Mouse (Mus musculus) liver, embryonic 11.5 days (tissue): ENCODE measurements around the gene Steap2. TPM values are rescaled to one million over a fixed set of nuclear protein-coding genes. Genes with fewer than 3 reads are reported as not detected.

ENCODE experiments used
- ATAC-seq: fragments of 200-750 bp; cut with Nextera tagmentation; replicated peaks from 2 replicates; pipeline ENCODE4 v1.8.0; 2017; ENCODE audit warnings: moderate number of reproducible peaks, mild to moderate bottlenecking, moderate TSS enrichment, moderate library complexity; ENCODE audit not compliant: low FRiP score
- DNase-seq: peaks from one replicate; pipeline ENCODE4 v3.0.0-alpha.2; 2017; ENCODE audit warnings: low spot score
- H3K27ac ChIP-seq: fragments of 300-500 bp; sonication (generic); 2 replicates; pipeline ENCODE4 v1.5.1; 2014; ENCODE audit warnings: mild to moderate bottlenecking, low read depth, low read length, control low read depth
- H3K27me3 ChIP-seq: fragments of 300-500 bp; sonication (generic); replicated peaks from 2 replicates; pipeline ENCODE4 v1.6.1; 2014; ENCODE audit warnings: low read length, mixed read lengths; ENCODE audit not compliant: control insufficient read depth, insufficient read depth
- H3K36me3 ChIP-seq: fragments of 300-500 bp; sonication (generic); 2 replicates; pipeline ENCODE4 v1.6.1; 2014; ENCODE audit warnings: mild to moderate bottlenecking, low read length, moderate library complexity, mixed read lengths; ENCODE audit not compliant: control insufficient read depth, insufficient read depth
- H3K4me1 ChIP-seq: fragments of 300-500 bp; sonication (generic); replicated peaks from 2 replicates; pipeline ENCODE4 v1.6.1; 2014; ENCODE audit warnings: low read length, mixed read lengths; ENCODE audit not compliant: control insufficient read depth, insufficient read depth
- H3K4me2 ChIP-seq: fragments of 300-500 bp; sonication (generic); 2 replicates; pipeline ENCODE4 v1.6.1; 2014; ENCODE audit warnings: mild to moderate bottlenecking, control low read depth, moderate library complexity
- H3K4me3 ChIP-seq: fragments of 300-500 bp; sonication (generic); 2 replicates; pipeline ENCODE4 v1.5.1; 2014; ENCODE audit warnings: low read depth, low read length, control low read depth
- H3K9ac ChIP-seq: fragments of 300-500 bp; sonication (generic); 2 replicates; pipeline ENCODE4 v1.6.1; 2014; ENCODE audit warnings: low read depth, low read length, control low read depth
- H3K9me3 ChIP-seq: fragments of 300-500 bp; sonication (generic); 2 replicates; pipeline ENCODE4 v1.6.1; 2016; ENCODE audit warnings: low read length, inconsistent platforms, mixed read lengths; ENCODE audit not compliant: control insufficient read depth
- WGBS: fragments of 180-500 bp; shearing (Covaris S2); extraction: QIAGEN DNeasy Blood & Tissue Kit; methylation state at CpG from one replicate; pipeline ENCODE4 v1.1.7; 2014; 5-methylcytosine and 5-hydroxymethylcytosine counted together
- polyA plus RNA-seq: library from polyadenylated mRNA; unstranded; fragments of >200 nt; fragmentation: Nextera tagmentation; extraction: Ambion mirVana; gene quantifications from 2 replicates; pipeline ENCODE4 v1.2.1, GENCODE M21; 2014

Steap2 gene
- polyA plus RNA-seq, 1 experiment from 2014 or later = 11.9 TPM

DNA sequence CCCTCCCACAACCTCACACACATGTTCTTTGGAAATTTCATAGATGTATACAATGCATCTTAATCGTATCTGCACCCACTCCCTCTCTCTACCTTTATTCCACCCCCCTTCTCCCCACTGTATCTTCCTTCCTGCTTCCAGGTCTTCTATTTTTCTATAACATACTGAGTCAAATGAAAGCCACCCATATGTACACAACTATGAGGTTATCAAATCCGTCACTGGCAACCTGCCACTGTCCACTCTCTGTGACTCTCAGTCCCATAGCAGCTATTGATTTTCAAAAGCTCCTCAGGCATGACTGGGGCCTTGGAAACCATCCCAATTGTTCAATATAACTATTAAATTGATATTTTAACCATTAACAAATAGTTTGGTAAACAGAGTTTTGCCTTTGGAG lies 36.4 kb downstream of the Steap2 start:
- no peak overlapping the region for H3K9ac ChIP-seq
- no peaks in the 10 kb centered on the region for H3K4me1 ChIP-seq
- ATAC-seq (no peak), DNase-seq (no peak)
- no peak overlapping the region for H3K27ac ChIP-seq
- no peaks in the 10 kb centered on the region for H3K36me3 ChIP-seq
- 76% methylated on average over 2 of the region's 2 CpGs for WGBS
- no peak overlapping the region for H3K4me3 ChIP-seq
- H3K27me3 ChIP-seq = peaks cover under 1% of the 10 kb centered on the region; the same call in 1 of the 2 replicates
- no peak overlapping the region for H3K4me2 ChIP-seq
- H3K9me3 ChIP-seq = no peaks in the 10 kb centered on the region

DNA sequence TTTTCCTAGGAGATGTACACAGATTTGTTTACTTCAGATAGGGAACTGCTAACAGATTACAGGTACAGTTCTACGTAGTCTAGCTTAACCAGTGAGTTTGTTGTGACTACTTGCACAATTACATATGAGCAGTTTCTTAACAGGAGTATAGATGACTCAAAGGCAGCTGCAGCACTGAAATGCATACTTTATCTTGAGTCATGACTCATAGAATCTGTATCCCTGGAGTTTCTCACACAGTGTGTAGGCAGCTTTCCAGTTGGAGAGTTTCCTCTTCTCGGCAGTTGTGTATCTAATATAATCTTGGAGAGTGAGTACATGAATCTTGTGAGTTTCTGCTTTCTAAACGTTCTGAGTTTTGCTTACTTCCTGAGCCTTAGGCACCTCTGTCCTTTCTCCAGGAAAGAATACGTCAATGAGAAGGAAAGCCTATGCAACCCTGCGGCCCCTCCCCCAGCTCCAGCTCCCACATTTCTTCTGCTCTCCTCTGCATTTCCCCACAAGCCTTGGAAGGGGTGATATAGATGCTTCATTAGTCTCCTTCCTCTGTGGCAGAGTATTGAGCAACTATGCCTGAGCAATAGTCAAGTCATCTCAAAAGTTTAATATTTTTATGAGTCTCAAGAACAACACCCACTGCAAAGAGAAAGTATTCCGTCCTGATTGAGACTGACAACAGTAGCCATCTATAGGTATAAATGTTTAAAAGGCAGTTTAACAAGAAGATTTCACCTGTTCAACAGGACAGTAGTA lies 45.4 kb downstream of the Steap2 start:
- Histone ChIP-seq H3K27me3 (no peaks in the 10 kb centered on the region), H3K4me1 (no peaks in the 10 kb centered on the region), H3K4me2 (no peak overlapping the region), H3K9ac (no peak overlapping the region), H3K4me3 (no peak overlapping the region), H3K36me3 (no peaks in the 10 kb centered on the region), H3K9me3 (no peaks in the 10 kb centered on the region), H3K27ac (no peak overlapping the region)
- no peak; the same call in 1 of the 2 replicates for ATAC-seq
- WGBS = 53% methylated on average over 6 of the region's 6 CpGs
- no peak for DNase-seq

DNA sequence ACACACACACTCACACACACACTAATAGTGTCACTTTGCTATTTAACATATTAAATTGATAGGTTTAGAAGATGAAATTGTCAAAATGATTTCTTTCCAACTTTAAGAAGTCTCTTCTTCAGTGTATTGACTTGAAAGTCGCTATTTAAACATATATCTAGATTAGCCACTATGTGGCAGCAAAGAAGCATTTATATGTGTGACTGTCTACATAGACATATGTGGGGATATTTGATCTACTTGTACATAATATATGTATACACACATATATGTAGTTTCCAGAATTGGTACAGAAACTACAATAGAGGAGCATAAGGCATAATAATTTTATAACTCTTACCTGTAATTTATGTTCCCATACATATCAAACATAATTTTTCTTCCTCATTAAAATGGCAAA lies 48.2 kb downstream of the Steap2 start:
- Histone ChIP-seq H3K4me1 (no peaks in the 10 kb centered on the region), H3K27ac (no peak overlapping the region), H3K9me3 (no peaks in the 10 kb centered on the region), H3K4me3 (no peak overlapping the region), H3K36me3 (no peaks in the 10 kb centered on the region), H3K4me2 (no peak overlapping the region), H3K9ac (no peak overlapping the region), H3K27me3 (no peaks in the 10 kb centered on the region)
- 2% methylated on average over 1 of the region's 1 CpGs for WGBS
- no peak for DNase-seq
- ATAC-seq = no peak

DNA sequence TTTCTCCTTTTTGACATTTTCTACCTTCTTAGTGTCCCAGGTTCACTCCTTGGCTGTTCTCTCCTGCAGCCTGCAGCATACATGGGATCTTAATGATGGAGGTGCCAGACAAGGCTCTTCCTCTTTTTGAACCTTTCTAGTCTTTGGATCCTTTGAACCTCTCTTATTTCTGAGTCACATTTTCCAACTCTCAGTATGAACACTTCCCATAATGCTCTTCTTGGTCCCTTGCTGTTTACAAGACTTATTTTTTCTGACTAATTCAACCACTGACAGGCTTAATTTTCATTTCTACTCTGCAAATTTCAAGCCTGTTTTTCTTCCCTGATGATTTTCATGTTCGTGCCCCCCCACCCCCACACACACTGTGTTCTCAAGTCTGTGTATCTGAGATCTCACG lies 55.9 kb downstream of the Steap2 start:
- Histone ChIP-seq H3K27me3 (no peaks in the 10 kb centered on the region), H3K9ac (no peak overlapping the region), H3K27ac (no peak overlapping the region), H3K4me3 (no peak overlapping the region), H3K4me1 (no peaks in the 10 kb centered on the region), H3K36me3 (no peaks in the 10 kb centered on the region), H3K9me3 (no peaks in the 10 kb centered on the region), H3K4me2 (no peak overlapping the region)
- DNase-seq = no peak
- no peak for ATAC-seq
- 47% methylated on average over 2 of the region's 2 CpGs for WGBS

DNA sequence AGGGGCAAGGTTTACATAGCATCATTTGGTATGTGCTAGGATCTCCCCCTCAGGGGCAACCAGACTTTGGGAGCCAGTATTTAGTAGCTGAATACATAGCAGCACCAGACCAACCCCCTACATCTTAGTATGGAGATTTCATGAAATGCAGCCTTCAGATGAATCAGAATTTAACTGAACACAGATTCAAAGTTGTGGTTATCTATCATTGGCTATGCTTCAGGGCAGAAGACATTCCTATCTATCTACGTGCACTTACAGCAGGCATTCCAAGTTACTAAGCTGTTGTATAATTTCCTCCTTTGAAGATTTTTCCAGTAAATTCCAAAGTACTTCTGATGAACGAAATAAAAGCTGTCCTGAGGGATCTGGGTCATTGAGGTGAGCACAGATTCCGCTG lies 68.9 kb downstream of the Steap2 start:
- Histone ChIP-seq H3K9me3 (no peaks in the 10 kb centered on the region), H3K4me1 (no peaks in the 10 kb centered on the region), H3K4me3 (no peak overlapping the region), H3K9ac (no peak overlapping the region), H3K27me3 (no peaks in the 10 kb centered on the region), H3K27ac (no peak overlapping the region), H3K36me3 (no peaks in the 10 kb centered on the region), H3K4me2 (no peak overlapping the region)
- 70% methylated on average over 3 of the region's 3 CpGs for WGBS
- DNase-seq (no peak), ATAC-seq (no peak)

DNA sequence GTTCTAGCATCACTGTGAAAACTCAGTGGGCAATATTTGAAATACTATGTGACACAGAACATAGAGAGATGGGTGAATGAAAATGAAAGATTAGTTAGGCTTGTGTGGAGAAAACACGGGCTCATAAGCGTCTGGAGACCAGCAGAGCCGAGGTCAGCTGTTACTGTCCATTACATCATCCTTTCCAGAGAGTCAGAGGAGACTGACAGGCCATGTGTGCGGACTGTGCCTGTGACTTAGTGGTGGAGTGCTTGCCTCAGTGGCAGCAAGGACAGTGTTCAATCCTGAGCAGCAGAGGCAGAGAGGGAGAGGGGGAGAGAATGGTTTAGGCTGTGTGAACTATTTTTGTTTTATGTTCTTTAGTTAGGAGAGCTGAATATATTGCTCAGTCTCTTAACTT lies 76.0 kb downstream of the Steap2 start:
- WGBS = 54% methylated on average over 4 of the region's 4 CpGs
- H3K36me3 ChIP-seq = no peaks in the 10 kb centered on the region
- ATAC-seq = no peak
- no peak overlapping the region for H3K9ac ChIP-seq
- no peaks in the 10 kb centered on the region for H3K27me3 ChIP-seq
- no peak for DNase-seq
- no peak overlapping the region for H3K4me3 ChIP-seq
- H3K4me1 ChIP-seq = no peaks in the 10 kb centered on the region
- H3K4me2 ChIP-seq = no peak overlapping the region
- no peak overlapping the region for H3K27ac ChIP-seq
- no peaks in the 10 kb centered on the region for H3K9me3 ChIP-seq

Other genes with a start within 250 kb of the Steap2 start
- gene 1700015F17Rik, start 215.4 kb downstream of the Steap2 start, polyA plus RNA-seq = not detected in 2 replicates
- gene Cldn12, start 179.6 kb downstream of the Steap2 start, polyA plus RNA-seq = 14.1 and 16.9 TPM in 2 replicates
- 24.0 and 25.8 TPM in 2 replicates for gene Gtpbp10, start 135.0 kb downstream of the Steap2 start, polyA plus RNA-seq
- gene Gm8773, start 120.8 kb downstream of the Steap2 start, polyA plus RNA-seq = 0.32 and 0.82 TPM in 2 replicates
- gene Cfap69, start 30.3 kb downstream of the Steap2 start, polyA plus RNA-seq = 0.26 and 1.3 TPM in 2 replicates
- gene Steap1, start 54.7 kb upstream of the Steap2 start, polyA plus RNA-seq = 10.5 and 11.1 TPM in 2 replicates